Mouse (Mus musculus): ENCODE data around the gene Ttc23. TPM values are rescaled to one million over a fixed set of nuclear protein-coding genes. Genes with fewer than 3 reads are reported as not detected.

The Ttc23 gene
- total and polyA plus RNA-seq, 3 experiments: 0.89 to 2.5 (median 0.93) TPM

- dilution Hi-C loops (cut with MboI; ENCODE audit: extremely low pct_ligation_motif_present, extremely low pct_unique_long_range_greater_than_20kb, low sequenced_read_pairs): no loop called here
- TF ChIP-seq SIN3A (IDR thresholded peaks at IDR 0.05; ENCODE audit: low read length): no peak
- no peak for TF ChIP-seq POLR2AphosphoS2 (IDR thresholded peaks at IDR 0.05; ENCODE audit: low read depth, low read length)
- TF ChIP-seq EP300 (IDR thresholded peaks at IDR 0.05; ENCODE audit: low read length): peak; percentile 28; the same call in 1 of the 2 replicates
- TF ChIP-seq RAD21 (IDR thresholded peaks at IDR 0.05; ENCODE audit: low read depth, low read length): peak; percentile 93
- no peak for TF ChIP-seq GABPA (IDR thresholded peaks at IDR 0.05; ENCODE audit: insufficient replicate concordance, low read depth, low read length)
- TF ChIP-seq CHD1 (IDR thresholded peaks at IDR 0.05; ENCODE audit: low read depth, low read length): no peak
- no peak for TF ChIP-seq ZKSCAN1 (IDR thresholded peaks at IDR 0.05; ENCODE audit: borderline replicate concordance, low read depth, low read length)
- peak; percentile 37; the same call in 1 of the 2 replicates for TF ChIP-seq E2F4 (IDR thresholded peaks at IDR 0.05; ENCODE audit: insufficient replicate concordance, low read depth, low read length)
- 0 out of 2 replicates have a peak, but pooled peaks have one; percentile 67 for TF ChIP-seq RCOR1 (conservative IDR thresholded peaks at IDR 0.05; ENCODE audit: low read depth, low read length)
- TF ChIP-seq JUN (IDR thresholded peaks at IDR 0.05; ENCODE audit: insufficient read depth, low read depth, low read length): no peak
- peak; percentile 40; the same call in 1 of the 2 replicates for TF ChIP-seq MAX (IDR thresholded peaks at IDR 0.05; ENCODE audit: low read length)
- TF ChIP-seq MXI1 (IDR thresholded peaks at IDR 0.05; ENCODE audit: low read depth, low read length): no peak
- TF ChIP-seq ELF1 (IDR thresholded peaks at IDR 0.05; ENCODE audit: low read depth, low read length): 0 out of 2 replicates have a peak, but pooled peaks have one; percentile 30
- no peak for TF ChIP-seq CHD2 (IDR thresholded peaks at IDR 0.05; ENCODE audit: low read length)
- TF ChIP-seq POLR2A (IDR thresholded peaks at IDR 0.05; ENCODE audit: low read depth, low read length): no peak
- TF ChIP-seq ZC3H11A (IDR thresholded peaks at IDR 0.05; ENCODE audit: low read depth, low read length): peak; percentile 90
- peak; percentile 95 to 99 for TF ChIP-seq CTCF (conservative IDR thresholded peaks at IDR 0.05 in 1 of 2, IDR thresholded peaks at IDR 0.05 in 1 of 2; ENCODE audit: low read depth in 2 of 2, low read length in 2 of 2)
- peak; percentile 42; the same call in 1 of the 2 replicates for TF ChIP-seq IRF4 (IDR thresholded peaks at IDR 0.05; ENCODE audit: low read depth, low read length)
- TF ChIP-seq MYC (IDR thresholded peaks at IDR 0.05; ENCODE audit: low read depth, low read length): 0 out of 2 replicates have a peak, but pooled peaks have one; percentile 51
- TF ChIP-seq MAZ (IDR thresholded peaks at IDR 0.05; ENCODE audit: low read depth, low read length): no peak
- no peak for TF ChIP-seq USF2 (conservative IDR thresholded peaks at IDR 0.05; ENCODE audit: low read depth, low read length)
- no peak for TF ChIP-seq UBTF (IDR thresholded peaks at IDR 0.05; ENCODE audit: low read depth, low read length)
- peak; percentile 84 for TF ChIP-seq ZNF384 (IDR thresholded peaks at IDR 0.05; ENCODE audit: low read depth, low read length)
- TF ChIP-seq PAX5 (IDR thresholded peaks at IDR 0.05; ENCODE audit: low read length): no peak
- peak; percentile 13; the same call in 1 of the 2 replicates for TF ChIP-seq BHLHE40 (IDR thresholded peaks at IDR 0.05; ENCODE audit: low read depth, low read length)
- 0 out of 2 replicates have a peak, but pooled peaks have one; percentile 20 for TF ChIP-seq TCF12 (IDR thresholded peaks at IDR 0.05; ENCODE audit: low read depth, low read length)
- peak; percentile 87 for TF ChIP-seq SMC3 (IDR thresholded peaks at IDR 0.05; ENCODE audit: low read depth, low read length)
- no peak for TF ChIP-seq TBP (conservative IDR thresholded peaks at IDR 0.05; ENCODE audit: low read depth, low read length)
- 0 out of 2 replicates have a peak, but pooled peaks have one; percentile 26 for TF ChIP-seq MAFK (IDR thresholded peaks at IDR 0.05; ENCODE audit: insufficient replicate concordance, low read length)
- no peak for TF ChIP-seq ETS1 (conservative IDR thresholded peaks at IDR 0.05; ENCODE audit: low read depth, low read length)
- TF ChIP-seq NRF1 (IDR thresholded peaks at IDR 0.05; ENCODE audit: low read depth, low read length): 0 out of 2 replicates have a peak, but pooled peaks have one; percentile 25
- no peak for TF ChIP-seq KAT2A (IDR thresholded peaks at IDR 0.05; ENCODE audit: insufficient replicate concordance, low read length)
- TF ChIP-seq JUND (conservative IDR thresholded peaks at IDR 0.05; ENCODE audit: low read depth, low read length): peak; percentile 42; the same call in 1 of the 2 replicates
- TF ChIP-seq ZMIZ1 (IDR thresholded peaks at IDR 0.05; ENCODE audit: low read depth, low read length): no peak
- no peak for TF ChIP-seq HCFC1 (IDR thresholded peaks at IDR 0.05; ENCODE audit: low read depth, low read length)
- TF ChIP-seq NELFE (IDR thresholded peaks at IDR 0.05; ENCODE audit: low read depth, low read length): peak; percentile 78; the same call in 1 of the 2 replicates
- TF ChIP-seq USF1 (IDR thresholded peaks at IDR 0.05; ENCODE audit: low read depth, low read length): no peak
- TF ChIP-seq MEF2A (IDR thresholded peaks at IDR 0.05; ENCODE audit: borderline replicate concordance, low read depth, low read length): peak; percentile 48; the same call in 1 of the 2 replicates
- Histone ChIP-seq H3K27ac (ENCODE audit: insufficient read depth, low read depth) (no peak overlapping the region), H3K36me3 (replicated peaks in 1 of 2; ENCODE audit: control insufficient read depth in 1 of 2, insufficient read depth in 1 of 2, low read length in 1 of 2) (peaks cover 0 to 9% of the 10 kb centered on the region in 2 experiments), H3K79me2 (replicated peaks; ENCODE audit: control insufficient read depth, extremely low read depth, insufficient read depth, poor library complexity, severe bottlenecking) (no peaks in the 10 kb centered on the region), H3K4me2 (ENCODE audit: insufficient read depth, low read depth, poor library complexity, severe bottlenecking) (no peak overlapping the region), H3K27me3 (replicated peaks) (no peaks in the 10 kb centered on the region), H3K4me1 (ENCODE audit: control insufficient read depth in 1 of 2, insufficient read depth in 2 of 2) (peaks cover 0 to 10% of the 10 kb centered on the region in 2 experiments; a peak in 2 of 4 replicates), H3K4me3 (replicated peaks in 1 of 3; ENCODE audit: low read depth in 2 of 3, low read length in 2 of 3, poor library complexity in 1 of 3) (no peak overlapping the region), H3K9me3 (replicated peaks; ENCODE audit: low read length) (peaks cover 2% of the 10 kb centered on the region), H3K9ac (ENCODE audit: insufficient read depth, low read depth) (no peak overlapping the region)
- peak; percentile 81 for DNase-seq (ENCODE audit: extremely low read depth)
- in situ Hi-C loops (cut with MboI; ENCODE audit: low pct_ligation_motif_present, low pct_unique_long_range_greater_than_20kb, low sequenced_read_pairs): loop anchor here (5.0 to 25.0 kb wide), 4 partner anchors 424 to 1194 kb away; partner anchors contain the start of gene Aldh1a3
Measured at GRCm38 (mm10) chr7:67630817-67631216, 16.4 kb upstream of the Ttc23 start.

All from CH12.LX (cell line).